Mouse (Mus musculus) bone marrow, adult 2 months (tissue): ENCODE data around the gene Ube2d3.

ENCODE experiments used
- CTCF ChIP-seq: fragments of 200-500 bp; IDR thresholded peaks from 2 replicates; pipeline ENCODE4 v1.5.1; 2011; ENCODE audit warnings: low read length, control low read depth; ENCODE audit not compliant: control insufficient read depth, insufficient read depth
- POLR2A ChIP-seq: fragments of 200-500 bp; IDR thresholded peaks from 2 replicates; pipeline ENCODE4 v1.6.1; 2011; ENCODE audit warnings: low read depth, mild to moderate bottlenecking, control low read depth, low read length, borderline replicate concordance; ENCODE audit not compliant: control insufficient read depth

GRCm38 (mm10) chr3:135505369-135505909 is 67.5 kb downstream of the Ube2d3 start:
- peak; percentile 96 for TF ChIP-seq CTCF
- TF ChIP-seq POLR2A: no peak
